Mouse (Mus musculus): ENCODE measurements around the gene Hrh3. TPM values are rescaled to one million over a fixed set of nuclear protein-coding genes. Genes with fewer than 3 reads are reported as not detected.

The Hrh3 gene
- 0.16 TPM for polyA plus RNA-seq (2012; fragmentation: generic; extraction: Trizol)

- no peaks in the 10 kb centered on the region for H3K79me2 ChIP-seq (ENCODE audit: control insufficient read depth, insufficient read depth)
- no peaks in the 10 kb centered on the region for H3K36me3 ChIP-seq (ENCODE audit: control insufficient read depth, insufficient read depth)
- peak within 1 kb of the TSS; percentile 55 for H3K4me2 ChIP-seq (ENCODE audit: low read depth)
- no peak within 1 kb of the TSS for H3K4me3 ChIP-seq
- H3ac ChIP-seq (ENCODE audit: control insufficient read depth, insufficient read length), result no peak within 1 kb of the TSS
- TF ChIP-seq MAX (IDR thresholded peaks at IDR 0.05; ENCODE audit: low read depth) (no peak), POLR2AphosphoS2 (IDR thresholded peaks at IDR 0.05; ENCODE audit: insufficient read length, low read depth) (no peak), MYOD1 (IDR thresholded peaks at IDR 0.05; ENCODE audit: control insufficient read depth in 1 of 3, insufficient read length in 2 of 3, low read depth in 2 of 3) (peak in 1 of 3 experiments; percentile 42), REST (IDR thresholded peaks at IDR 0.05; ENCODE audit: insufficient read depth, insufficient read length) (peak; percentile 89), MYOG (IDR thresholded peaks at IDR 0.05; ENCODE audit: control insufficient read depth in 1 of 3, insufficient read depth in 1 of 3, insufficient read length in 2 of 3, low read depth in 2 of 3) (peak in 1 of 3 experiments; percentile 28), SRF (IDR thresholded peaks at IDR 0.05; ENCODE audit: control insufficient read depth, insufficient read length, low read depth) (peak; percentile 8), CEBPB (IDR thresholded peaks at IDR 0.05; ENCODE audit: insufficient read depth, poor library complexity, severe bottlenecking) (no peak)
- peaks cover 73% of the 10 kb centered on the region for H3K27me3 ChIP-seq (ENCODE audit: control insufficient read depth, insufficient read depth, insufficient read length)
Measured at GRCm38 (mm10) chr2:180103978-180104658, at the start of gene Hrh3. TSS of gene Hrh3 (minus strand) at chr2:180104488.

- Histone ChIP-seq H3K4me2 (ENCODE audit: low read depth) (no peak overlapping the region), H3K4me3 (no peak overlapping the region), H3ac (ENCODE audit: control insufficient read depth, insufficient read length) (no peak overlapping the region), H3K36me3 (ENCODE audit: control insufficient read depth, insufficient read depth) (peaks cover 37% of the 10 kb centered on the region), H3K79me2 (ENCODE audit: control insufficient read depth, insufficient read depth) (no peaks in the 10 kb centered on the region), H3K27me3 (ENCODE audit: control insufficient read depth, insufficient read depth, insufficient read length) (no peaks in the 10 kb centered on the region)
- TF ChIP-seq REST (IDR thresholded peaks at IDR 0.05; ENCODE audit: insufficient read depth, insufficient read length), result no peak
- TF ChIP-seq MYOD1 (IDR thresholded peaks at IDR 0.05; ENCODE audit: control insufficient read depth in 1 of 3, insufficient read length in 2 of 3, low read depth in 2 of 3), result peak in 1 of 3 experiments; percentile 42
Measured at GRCm38 (mm10) chr2:180148551-180148950, 44.3 kb upstream of the Hrh3 start.

GRCm38 (mm10) chr2:180147379-180147778, 43.1 kb upstream of the Hrh3 start:
- H3K36me3 ChIP-seq (ENCODE audit: control insufficient read depth, insufficient read depth), result peaks cover 40% of the 10 kb centered on the region
- H3K4me2 ChIP-seq (ENCODE audit: low read depth), result no peak overlapping the region
- H3K4me3 ChIP-seq, result no peak overlapping the region
- H3K27me3 ChIP-seq (ENCODE audit: control insufficient read depth, insufficient read depth, insufficient read length), result no peaks in the 10 kb centered on the region
- no peak overlapping the region for H3ac ChIP-seq (ENCODE audit: control insufficient read depth, insufficient read length)
- TF ChIP-seq TCF12 (IDR thresholded peaks at IDR 0.05; ENCODE audit: insufficient read depth, poor library complexity, severe bottlenecking) (no peak), SRF (IDR thresholded peaks at IDR 0.05; ENCODE audit: control insufficient read depth, insufficient read length, low read depth) (no peak), POLR2A (IDR thresholded peaks at IDR 0.05; ENCODE audit: insufficient read length, low read depth) (no peak), MYOD1 (IDR thresholded peaks at IDR 0.05; ENCODE audit: control insufficient read depth in 1 of 3, insufficient read length in 2 of 3, low read depth in 2 of 3) (no peak), REST (IDR thresholded peaks at IDR 0.05; ENCODE audit: insufficient read depth, insufficient read length) (no peak), TCF3 (IDR thresholded peaks at IDR 0.05; ENCODE audit: insufficient read length, low read depth) (no peak), MYOG (IDR thresholded peaks at IDR 0.05; ENCODE audit: control insufficient read depth in 1 of 3, insufficient read depth in 1 of 3, insufficient read length in 2 of 3, low read depth in 2 of 3) (no peak)
- no peaks in the 10 kb centered on the region for H3K79me2 ChIP-seq (ENCODE audit: control insufficient read depth, insufficient read depth)

- no peak overlapping the region for H3K4me3 ChIP-seq
- no peak overlapping the region for H3ac ChIP-seq (ENCODE audit: control insufficient read depth, insufficient read length)
- no peak overlapping the region for H3K4me2 ChIP-seq (ENCODE audit: low read depth)
- H3K27me3 ChIP-seq (ENCODE audit: control insufficient read depth, insufficient read depth, insufficient read length), result no peaks in the 10 kb centered on the region
- TF ChIP-seq SRF (IDR thresholded peaks at IDR 0.05; ENCODE audit: control insufficient read depth, insufficient read length, low read depth) (no peak), E2F4 (IDR thresholded peaks at IDR 0.05; ENCODE audit: insufficient read depth) (no peak), POLR2AphosphoS2 (IDR thresholded peaks at IDR 0.05; ENCODE audit: insufficient read length, low read depth) (no peak), POLR2A (IDR thresholded peaks at IDR 0.05; ENCODE audit: insufficient read length, low read depth) (no peak)
- H3K36me3 ChIP-seq (ENCODE audit: control insufficient read depth, insufficient read depth), result peaks cover 38% of the 10 kb centered on the region
- no peaks in the 10 kb centered on the region for H3K79me2 ChIP-seq (ENCODE audit: control insufficient read depth, insufficient read depth)
Measured at GRCm38 (mm10) chr2:180146091-180146490, 41.8 kb upstream of the Hrh3 start.

GRCm38 (mm10) chr2:180135414-180135813, 31.1 kb upstream of the Hrh3 start:
- Histone ChIP-seq H3K4me2 (ENCODE audit: low read depth) (no peak overlapping the region), H3K4me3 (no peak overlapping the region), H3K79me2 (ENCODE audit: control insufficient read depth, insufficient read depth) (peaks cover 23% of the 10 kb centered on the region), H3K27me3 (ENCODE audit: control insufficient read depth, insufficient read depth, insufficient read length) (no peaks in the 10 kb centered on the region), H3K36me3 (ENCODE audit: control insufficient read depth, insufficient read depth) (peaks cover 5% of the 10 kb centered on the region), H3ac (ENCODE audit: control insufficient read depth, insufficient read length) (no peak overlapping the region)
- TF ChIP-seq E2F4 (IDR thresholded peaks at IDR 0.05; ENCODE audit: insufficient read depth) (no peak), CEBPB (IDR thresholded peaks at IDR 0.05; ENCODE audit: insufficient read depth, poor library complexity, severe bottlenecking) (no peak), REST (IDR thresholded peaks at IDR 0.05; ENCODE audit: insufficient read depth, insufficient read length) (no peak), SRF (IDR thresholded peaks at IDR 0.05; ENCODE audit: control insufficient read depth, insufficient read length, low read depth) (no peak), TCF12 (IDR thresholded peaks at IDR 0.05; ENCODE audit: insufficient read depth, poor library complexity, severe bottlenecking) (no peak), USF1 (IDR thresholded peaks at IDR 0.05; ENCODE audit: low read depth) (no peak)

Measured in myocyte (in vitro differentiated cells).